Mouse (Mus musculus) Muller cell, postnatal 12 days (primary cell): ENCODE results near the gene Ofcc1.

Experiments
- DNase-seq: peaks from one replicate; pipeline ENCODE4 v3.0.0-alpha.2; 2015; ENCODE audit errors: inconsistent ontology term

The Ofcc1 gene

GRCm38 (mm10) chr13:40361288-40361687 lies at the start of gene Ofcc1:
TSS of gene Ofcc1 (minus strand) at chr13:40361450.
- no peak for DNase-seq

GRCm38 (mm10) chr13:40390120-40390519 lies 28.9 kb upstream of the Ofcc1 start:
- no peak for DNase-seq

GRCm38 (mm10) chr13:40387446-40387845 lies 26.2 kb upstream of the Ofcc1 start:
- DNase-seq, result peak; percentile 63

GRCm38 (mm10) chr13:40384962-40385361 lies 23.7 kb upstream of the Ofcc1 start:
- DNase-seq, result no peak

- no peak for DNase-seq
Measured at GRCm38 (mm10) chr13:40376773-40377172, 15.5 kb upstream of the Ofcc1 start.

- no peak for DNase-seq
Measured at GRCm38 (mm10) chr13:40366762-40367161, 5.5 kb upstream of the Ofcc1 start.

- peak; percentile 47 for DNase-seq
Measured at GRCm38 (mm10) chr13:40364855-40365254, 3.6 kb upstream of the Ofcc1 start.

GRCm38 (mm10) chr13:40360692-40361091 lies 558 bp downstream of the Ofcc1 start:
- DNase-seq, result no peak

GRCm38 (mm10) chr13:40347045-40347444 lies 14.2 kb downstream of the Ofcc1 start:
- DNase-seq, result no peak

- DNase-seq, result no peak
Measured at GRCm38 (mm10) chr13:40323301-40323700, 37.9 kb downstream of the Ofcc1 start.

- no peak for DNase-seq
Measured at GRCm38 (mm10) chr13:40320814-40321525, 40.3 kb downstream of the Ofcc1 start.

GRCm38 (mm10) chr13:40317731-40318130 lies 43.5 kb downstream of the Ofcc1 start:
- DNase-seq, result no peak

- DNase-seq, result peak; percentile 7
Measured at GRCm38 (mm10) chr13:40315158-40315792, 46.0 kb downstream of the Ofcc1 start.

GRCm38 (mm10) chr13:40292891-40293290 lies 68.4 kb downstream of the Ofcc1 start:
- DNase-seq, result peak; percentile 62

- peak; percentile 97 for DNase-seq
Measured at GRCm38 (mm10) chr13:40290846-40291245, 70.4 kb downstream of the Ofcc1 start.

- DNase-seq, result no peak
Measured at GRCm38 (mm10) chr13:40288650-40289049, 72.6 kb downstream of the Ofcc1 start.

- peak; percentile 68 for DNase-seq
Measured at GRCm38 (mm10) chr13:40287266-40288002, 73.8 kb downstream of the Ofcc1 start.

GRCm38 (mm10) chr13:40285234-40285791 lies 75.9 kb downstream of the Ofcc1 start:
- peak; percentile 85 for DNase-seq

GRCm38 (mm10) chr13:40280616-40281015 lies 80.6 kb downstream of the Ofcc1 start:
- DNase-seq, result peak; percentile 77

- no peak for DNase-seq
Measured at GRCm38 (mm10) chr13:40267546-40267945, 93.7 kb downstream of the Ofcc1 start.

GRCm38 (mm10) chr13:40263087-40263807 lies 98.0 kb downstream of the Ofcc1 start:
- DNase-seq, result peak; percentile 12

GRCm38 (mm10) chr13:40258757-40259156 lies 102.5 kb downstream of the Ofcc1 start:
- no peak for DNase-seq
